16 mouse cellular contexts compared by ENCODE assay signal in genomic region chr6:52842598-52842997, GRCm38 (mm10).
DNase-seq lines count a peak whose midpoint lies in the region; ATAC-seq and TF ChIP-seq lines count a peak whose summit lies in the region.
"Had no signal": no experiment of that assay in that cellular context is flagged by ENCODE, and none has a peak within 500 bp of the region (broad histone marks: within the 10 kb centered on the region; RNA-seq: fewer than 3 reads in every experiment).

No protein-coding gene starts in this region.

- TF ChIP-seq POLR2A in spleen, adult 2 months (IDR thresholded peaks at IDR 0.05; ENCODE audit: low read depth, low read length), result no peak

- peak; percentile 54; the same call in 1 of the 2 replicates for ATAC-seq in G1E (ENCODE audit: extremely low read depth, insufficient number of reproducible peaks, low FRiP score, poor library complexity, severe bottlenecking)
- ATAC-seq in hematopoietic stem cell, adult 5-6 weeks (replicated peaks in 1 of 2; ENCODE audit: insufficient read depth in 1 of 2, low FRiP score in 2 of 2, low TSS enrichment in 1 of 2, low read depth in 1 of 2, poor library complexity in 2 of 2, severe bottlenecking in 2 of 2), result peak; percentile 75 to 76; a peak in 3 of 4 replicates
- ATAC-seq: midbrain, embryonic 13.5 days had no signal

- H3K36me3 ChIP-seq in spleen, adult 2 months (ENCODE audit: control insufficient read depth, insufficient read depth, low read length), result no peaks in the 10 kb centered on the region
- no peaks in the 10 kb centered on the region for H3K36me3 ChIP-seq in G1E (replicated peaks)
- H3K36me3 ChIP-seq in splenic B cell, adult 2 months (ENCODE audit: control insufficient read depth, insufficient read depth, low read length, poor library complexity, severe bottlenecking), result no peaks in the 10 kb centered on the region
- H3K36me3 ChIP-seq: forebrain, embryonic 12.5 days; hindbrain, embryonic 10.5 days; limb, embryonic 13.5 days; liver, embryonic 15.5 days; midbrain, embryonic 13.5 days had no signal

- H3K4me3 ChIP-seq in spleen, adult 2 months (ENCODE audit: extremely low read depth, insufficient read depth, insufficient read length), result 0 out of 2 replicates have a peak overlapping the region, but pooled peaks have one; percentile 20
- no peak overlapping the region for H3K4me3 ChIP-seq in G1E (ENCODE audit: low read depth, low read length)
- H3K4me3 ChIP-seq: forebrain, embryonic 12.5 days; hindbrain, embryonic 10.5 days; limb, embryonic 13.5 days; liver, embryonic 15.5 days; midbrain, embryonic 13.5 days; myocyte had no signal

- H3K4me1 ChIP-seq in spleen, adult 2 months (ENCODE audit: control insufficient read depth, insufficient read depth, insufficient read length), result peaks cover 5% of the 10 kb centered on the region; the same call in 1 of the 2 replicates
- 0 out of 2 replicates have a peak, but pooled peaks cover 2% of the 10 kb centered on the region for H3K4me1 ChIP-seq in G1E (ENCODE audit: insufficient read depth, low read depth, low read length)
- H3K4me1 ChIP-seq: liver, embryonic 15.5 days had no signal

- no peaks in the 10 kb centered on the region for H3K27me3 ChIP-seq in spleen, adult 2 months (ENCODE audit: control insufficient read depth, insufficient read depth, low read length)
- H3K27me3 ChIP-seq in G1E (ENCODE audit: insufficient read depth, low read length), result peaks cover 26% of the 10 kb centered on the region
- H3K27me3 ChIP-seq in splenic B cell, adult 2 months (ENCODE audit: control insufficient read depth, insufficient read depth, low read length, poor library complexity, severe bottlenecking), result no peaks in the 10 kb centered on the region
- H3K27me3 ChIP-seq: liver, embryonic 15.5 days had no signal

- no peak for TF ChIP-seq CTCF in spleen, adult 2 months (IDR thresholded peaks at IDR 0.05; ENCODE audit: extremely low read depth, insufficient read depth, insufficient read length, insufficient replicate concordance)
- no peak for TF ChIP-seq CTCF in G1E (IDR thresholded peaks at IDR 0.05; ENCODE audit: low read depth, low read length)

- H3K27ac ChIP-seq in spleen, adult 2 months (ENCODE audit: insufficient read depth, low read length), result no peak overlapping the region
- H3K27ac ChIP-seq: forebrain, embryonic 12.5 days; hindbrain, embryonic 10.5 days; limb, embryonic 13.5 days; liver, embryonic 15.5 days; midbrain, embryonic 13.5 days; stomach, postnatal 0 days had no signal

- DNase-seq in spleen, adult 2 months (ENCODE audit: low read depth in 1 of 2, low spot score in 2 of 2), result peak; percentile 6 to 31
- no peak for DNase-seq in spleen, postnatal 14 days (ENCODE audit: low spot score in 2 of 2)
- no peak for DNase-seq in G1E (ENCODE audit: low spot score)
- DNase-seq in splenic B cell, adult 2 months (ENCODE audit: low read depth, low spot score), result peak; percentile 70
- DNase-seq in kidney, adult 11 months, result no peak
- DNase-seq in embryo, embryonic 10 days (ENCODE audit: low spot score), result no peak
- DNase-seq: heart, adult 11 months; lung, postnatal 14 days had no signal

- 55% methylated on average over 6 of the region's 6 CpGs for WGBS in spleen, adult 2 months

- 0 out of 2 replicates have a peak, but pooled peaks cover 2% of the 10 kb centered on the region for H3K9me3 ChIP-seq in G1E (replicated peaks)
- H3K9me3 ChIP-seq: forebrain, embryonic 12.5 days; hindbrain, embryonic 10.5 days; limb, embryonic 13.5 days; liver, embryonic 15.5 days; midbrain, embryonic 13.5 days had no signal

Comparison
In these comparisons a context has a peak if more than half of its experiments do, and no peak if none do; other contexts are left out.
1. DNase-seq: peak in spleen, adult 2 months (2 of 2) and splenic B cell, adult 2 months (single experiment); none in spleen, postnatal 14 days (0 of 2), G1E (single experiment), kidney, adult 11 months (single experiment) and embryo, embryonic 10 days (single experiment).